Mouse (Mus musculus): ENCODE data around the gene Gm10638. TPM values are rescaled to one million over a fixed set of nuclear protein-coding genes. Genes with fewer than 3 reads are reported as not detected.

Gene Gm10638
- polyA plus RNA-seq (2012; rRNA removed) = 1.6 and 2.2 TPM in 2 replicates

GRCm38 (mm10) chr8:86745221-86745934 is at the start of gene Gm10638, which contains the start of gene Siah1a:
Gm10638 (plus strand) TSS chr8:86745699.
Siah1a (minus strand) TSS chr8:86745934.
- H3K27ac ChIP-seq (ENCODE audit: insufficient read depth, low read length) = peak within 1 kb of the TSS; percentile 98
- TF ChIP-seq CTCF (IDR thresholded peaks at IDR 0.05; ENCODE audit: extremely low read depth, insufficient read depth, low read length) (no peak), POLR2A (IDR thresholded peaks at IDR 0.05; ENCODE audit: extremely low read depth, insufficient read depth, low read length) (peak; percentile 28; the same call in 1 of the 2 replicates)
- H3K4me1 ChIP-seq (ENCODE audit: control insufficient read depth, insufficient read depth, low read length) = peaks cover 13% of the 10 kb centered on the region
- peak within 1 kb of the TSS; percentile 94 for H3K4me3 ChIP-seq (ENCODE audit: insufficient read depth, low read length)

- Histone ChIP-seq H3K4me3 (ENCODE audit: insufficient read depth, low read length) (no peak overlapping the region), H3K27ac (ENCODE audit: insufficient read depth, low read length) (no peak overlapping the region), H3K4me1 (ENCODE audit: control insufficient read depth, insufficient read depth, low read length) (peaks cover 3% of the 10 kb centered on the region; the same call in 1 of the 2 replicates)
- no peak for TF ChIP-seq CTCF (IDR thresholded peaks at IDR 0.05; ENCODE audit: extremely low read depth, insufficient read depth, low read length)
- TF ChIP-seq POLR2A (IDR thresholded peaks at IDR 0.05; ENCODE audit: extremely low read depth, insufficient read depth, low read length) = no peak
These were observed 49.8 kb upstream of the Gm10638 start for GRCm38 (mm10) chr8:86695703-86696102.

DNA sequence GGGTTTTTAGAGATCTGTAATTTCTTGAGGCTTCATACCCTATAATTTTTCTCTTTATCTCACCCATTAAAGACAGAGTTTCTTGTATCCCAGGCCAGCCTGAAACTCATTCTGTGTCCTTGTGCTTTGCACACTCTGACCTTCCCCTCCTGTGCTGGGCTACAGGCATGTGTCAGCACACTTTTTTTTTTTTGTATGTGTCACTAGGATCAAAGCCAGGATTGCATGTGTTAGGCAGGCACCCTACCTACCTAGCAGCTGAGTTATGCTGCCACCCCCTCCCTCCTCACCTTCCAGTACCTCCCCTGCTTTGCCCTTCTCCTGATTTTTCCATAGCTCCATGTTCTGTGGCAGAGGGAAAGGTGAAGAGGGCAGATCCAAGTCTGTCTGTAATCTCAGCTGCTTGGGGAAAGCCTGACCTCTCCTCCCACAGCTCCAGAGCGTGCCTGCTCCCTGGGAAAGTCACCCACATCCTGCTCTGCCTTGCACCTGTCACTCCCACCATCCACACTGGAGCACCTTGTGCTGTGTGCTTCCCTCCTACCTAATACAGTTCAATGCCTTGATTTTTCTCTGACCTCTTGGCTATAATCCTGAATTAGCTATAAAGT is 46.6 kb upstream of the Gm10638 start:
- Histone ChIP-seq H3K4me1 (ENCODE audit: control insufficient read depth, insufficient read depth, low read length) (peaks cover 5% of the 10 kb centered on the region), H3K27ac (ENCODE audit: insufficient read depth, low read length) (no peak overlapping the region), H3K4me3 (ENCODE audit: insufficient read depth, low read length) (no peak overlapping the region)
- TF ChIP-seq POLR2A (IDR thresholded peaks at IDR 0.05; ENCODE audit: extremely low read depth, insufficient read depth, low read length) (no peak), CTCF (IDR thresholded peaks at IDR 0.05; ENCODE audit: extremely low read depth, insufficient read depth, low read length) (no peak)

- Histone ChIP-seq H3K27ac (ENCODE audit: insufficient read depth, low read length) (no peak overlapping the region), H3K4me3 (ENCODE audit: insufficient read depth, low read length) (no peak overlapping the region), H3K4me1 (ENCODE audit: control insufficient read depth, insufficient read depth, low read length) (peaks cover 5% of the 10 kb centered on the region)
- TF ChIP-seq CTCF (IDR thresholded peaks at IDR 0.05; ENCODE audit: extremely low read depth, insufficient read depth, low read length) (no peak), POLR2A (IDR thresholded peaks at IDR 0.05; ENCODE audit: extremely low read depth, insufficient read depth, low read length) (no peak)
These were observed 46.0 kb upstream of the Gm10638 start for GRCm38 (mm10) chr8:86699471-86699870.

- Histone ChIP-seq H3K4me3 (ENCODE audit: insufficient read depth, low read length) (no peak overlapping the region), H3K27ac (ENCODE audit: insufficient read depth, low read length) (no peak overlapping the region), H3K4me1 (ENCODE audit: control insufficient read depth, insufficient read depth, low read length) (peaks cover 8% of the 10 kb centered on the region)
- TF ChIP-seq POLR2A (IDR thresholded peaks at IDR 0.05; ENCODE audit: extremely low read depth, insufficient read depth, low read length) = no peak
- TF ChIP-seq CTCF (IDR thresholded peaks at IDR 0.05; ENCODE audit: extremely low read depth, insufficient read depth, low read length) = no peak
These were observed 43.0 kb upstream of the Gm10638 start for GRCm38 (mm10) chr8:86702453-86702852.

DNA sequence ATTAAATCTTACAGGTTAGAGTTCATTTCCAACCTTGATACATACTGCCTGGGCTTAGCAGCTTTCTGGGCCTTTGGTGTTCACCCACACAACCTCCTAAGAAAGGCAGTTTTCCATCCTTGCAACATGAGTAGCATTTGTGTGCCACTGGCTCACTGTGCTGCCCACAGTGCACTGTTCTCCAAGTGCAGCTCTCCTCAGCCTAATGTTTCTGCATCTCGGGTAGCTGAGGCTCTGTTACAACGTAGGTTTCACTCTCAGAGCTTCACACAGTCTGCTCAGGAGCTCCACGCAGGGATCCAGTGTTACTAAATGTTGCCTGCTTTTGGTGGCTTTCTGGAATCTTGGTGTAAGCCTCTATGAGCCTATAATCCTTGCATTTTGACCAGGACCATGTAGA is 40.2 kb upstream of the Gm10638 start:
- H3K4me1 ChIP-seq (ENCODE audit: control insufficient read depth, insufficient read depth, low read length) = peaks cover 5% of the 10 kb centered on the region
- H3K27ac ChIP-seq (ENCODE audit: insufficient read depth, low read length) = no peak overlapping the region
- TF ChIP-seq POLR2A (IDR thresholded peaks at IDR 0.05; ENCODE audit: extremely low read depth, insufficient read depth, low read length) = no peak
- H3K4me3 ChIP-seq (ENCODE audit: insufficient read depth, low read length) = no peak overlapping the region

GRCm38 (mm10) chr8:86706756-86707155 is 38.7 kb upstream of the Gm10638 start:
- Histone ChIP-seq H3K4me3 (ENCODE audit: insufficient read depth, low read length) (no peak overlapping the region), H3K4me1 (ENCODE audit: control insufficient read depth, insufficient read depth, low read length) (peaks cover 5% of the 10 kb centered on the region), H3K27ac (ENCODE audit: insufficient read depth, low read length) (peak overlapping the region; percentile 62; the same call in 1 of the 2 replicates)
- TF ChIP-seq CTCF (IDR thresholded peaks at IDR 0.05; ENCODE audit: extremely low read depth, insufficient read depth, low read length) (no peak), POLR2A (IDR thresholded peaks at IDR 0.05; ENCODE audit: extremely low read depth, insufficient read depth, low read length) (no peak)

DNA sequence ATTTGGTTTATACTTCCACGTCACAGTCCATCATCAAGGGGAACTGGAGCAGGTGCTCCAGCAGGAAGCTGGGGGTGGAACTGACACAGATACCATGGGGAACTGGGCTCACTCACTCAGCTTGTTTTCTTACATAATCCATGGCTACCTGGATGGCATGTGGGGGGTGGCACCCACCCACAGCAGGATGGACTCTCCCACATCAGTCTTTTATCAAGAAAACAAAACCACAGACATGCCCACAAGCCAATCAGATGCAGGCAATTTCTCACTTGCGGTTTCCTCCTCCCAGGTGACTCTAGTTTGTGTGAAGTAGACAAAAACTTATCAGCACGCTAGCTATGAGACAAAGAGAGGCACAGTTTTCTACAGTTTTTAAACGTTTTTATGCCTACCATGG is 37.6 kb upstream of the Gm10638 start:
- H3K27ac ChIP-seq (ENCODE audit: insufficient read depth, low read length) = no peak overlapping the region
- TF ChIP-seq POLR2A (IDR thresholded peaks at IDR 0.05; ENCODE audit: extremely low read depth, insufficient read depth, low read length) = no peak
- no peak for TF ChIP-seq CTCF (IDR thresholded peaks at IDR 0.05; ENCODE audit: extremely low read depth, insufficient read depth, low read length)
- no peak overlapping the region for H3K4me3 ChIP-seq (ENCODE audit: insufficient read depth, low read length)
- peaks cover 8% of the 10 kb centered on the region for H3K4me1 ChIP-seq (ENCODE audit: control insufficient read depth, insufficient read depth, low read length)

DNA sequence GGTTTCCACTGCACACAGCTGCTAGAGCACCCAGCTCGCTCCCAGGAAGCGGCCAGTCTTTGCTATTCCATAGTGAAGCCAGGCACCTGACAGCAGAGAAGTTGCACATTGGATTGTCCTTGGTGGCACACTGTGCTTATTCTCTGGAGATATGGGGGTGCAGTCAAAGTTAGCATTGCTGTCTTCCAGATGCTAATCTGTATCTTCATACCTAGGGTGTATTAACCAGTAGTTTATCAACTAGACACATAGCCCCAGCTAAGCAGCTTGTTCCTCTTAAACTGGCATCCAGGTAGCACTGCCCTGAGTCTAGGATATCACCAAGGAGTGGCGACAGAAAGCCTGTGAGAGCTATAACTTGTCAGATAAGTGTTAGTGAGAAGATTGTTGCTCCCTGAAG is 32.9 kb upstream of the Gm10638 start:
- peak overlapping the region; percentile 12; the same call in 1 of the 2 replicates for H3K27ac ChIP-seq (ENCODE audit: insufficient read depth, low read length)
- no peak overlapping the region for H3K4me3 ChIP-seq (ENCODE audit: insufficient read depth, low read length)
- peaks cover 17% of the 10 kb centered on the region for H3K4me1 ChIP-seq (ENCODE audit: control insufficient read depth, insufficient read depth, low read length)
- no peak for TF ChIP-seq POLR2A (IDR thresholded peaks at IDR 0.05; ENCODE audit: extremely low read depth, insufficient read depth, low read length)
- no peak for TF ChIP-seq CTCF (IDR thresholded peaks at IDR 0.05; ENCODE audit: extremely low read depth, insufficient read depth, low read length)
